Mouse (Mus musculus) myocyte (in vitro differentiated cells): ENCODE results near the gene Tmem41b. TPM values are rescaled to one million over a fixed set of nuclear protein-coding genes. Genes with fewer than 3 reads are reported as not detected.

ENCODE experiments used
- H3K27me3 ChIP-seq: one replicate; pipeline ENCODE4 v1.6.1; 2011; ENCODE audit not compliant: control insufficient read depth, insufficient read depth, insufficient read length
- H3K36me3 ChIP-seq: one replicate; pipeline ENCODE4 v1.6.1; 2011; ENCODE audit not compliant: control insufficient read depth, insufficient read depth
- H3K4me2 ChIP-seq: one replicate; pipeline ENCODE4 v1.6.1; 2011; ENCODE audit warnings: low read depth, control low read depth
- H3K4me3 ChIP-seq: one replicate; pipeline ENCODE4 v1.5.1; 2011; ENCODE audit warnings: mild to moderate bottlenecking, control low read depth, moderate library complexity
- H3K79me2 ChIP-seq: one replicate; pipeline ENCODE4 v1.6.1; 2011; ENCODE audit not compliant: control insufficient read depth, insufficient read depth
- H3ac ChIP-seq: one replicate; pipeline ENCODE4 v1.6.1; 2011; ENCODE audit not compliant: control insufficient read depth, insufficient read length
- CEBPB ChIP-seq: IDR thresholded peaks from 2 replicates; pipeline ENCODE4 v1.6.1; 2011; ENCODE audit warnings: mild to moderate bottlenecking, moderate library complexity; ENCODE audit not compliant: poor library complexity, insufficient read depth, severe bottlenecking
- E2F4 ChIP-seq: IDR thresholded peaks from one replicate; pipeline ENCODE4 v1.6.1; 2011; ENCODE audit warnings: mild to moderate bottlenecking, control low read depth, moderate library complexity; ENCODE audit not compliant: insufficient read depth
- MAX ChIP-seq: IDR thresholded peaks from one replicate; pipeline ENCODE4 v1.6.1; 2011; ENCODE audit warnings: low read depth, mild to moderate bottlenecking, control low read depth
- MYOD1 ChIP-seq, 3 experiments: IDR thresholded peaks; one replicate each; pipeline ENCODE4 v1.6.1; 2011; ENCODE audit warnings: control low read depth in 2 of 3, low read depth in 2 of 3, mild to moderate bottlenecking in 2 of 3, moderate library complexity in 1 of 3; ENCODE audit not compliant: insufficient read length in 2 of 3, control insufficient read depth in 1 of 3
- MYOG ChIP-seq, 3 experiments: IDR thresholded peaks; one replicate each; pipeline ENCODE4 v1.6.1; 2011; ENCODE audit warnings: control low read depth in 2 of 3, low read depth in 2 of 3, mild to moderate bottlenecking in 2 of 3; ENCODE audit not compliant: insufficient read length in 2 of 3, control insufficient read depth in 1 of 3, insufficient read depth in 1 of 3
- POLR2A ChIP-seq: IDR thresholded peaks from one replicate; pipeline ENCODE4 v1.6.1; 2011; ENCODE audit warnings: low read depth, mild to moderate bottlenecking, control low read depth, moderate library complexity; ENCODE audit not compliant: insufficient read length
- POLR2AphosphoS2 ChIP-seq: IDR thresholded peaks from one replicate; pipeline ENCODE4 v1.6.1; 2011; ENCODE audit warnings: low read depth, control low read depth; ENCODE audit not compliant: insufficient read length
- REST ChIP-seq: IDR thresholded peaks from one replicate; pipeline ENCODE4 v1.6.1; 2011; ENCODE audit warnings: mild to moderate bottlenecking, control low read depth, moderate library complexity; ENCODE audit not compliant: insufficient read depth, insufficient read length
- SRF ChIP-seq: IDR thresholded peaks from one replicate; pipeline ENCODE4 v1.6.1; 2011; ENCODE audit warnings: low read depth; ENCODE audit not compliant: control insufficient read depth, insufficient read length
- TCF12 ChIP-seq: IDR thresholded peaks from one replicate; pipeline ENCODE4 v1.6.1; 2011; ENCODE audit warnings: mild to moderate bottlenecking, control low read depth; ENCODE audit not compliant: poor library complexity, insufficient read depth, severe bottlenecking
- TCF3 ChIP-seq: IDR thresholded peaks from one replicate; pipeline ENCODE4 v1.6.1; 2011; ENCODE audit warnings: low read depth, control low read depth; ENCODE audit not compliant: insufficient read length
- USF1 ChIP-seq: IDR thresholded peaks from one replicate; pipeline ENCODE4 v1.6.1; 2011; ENCODE audit warnings: low read depth, mild to moderate bottlenecking, control low read depth, moderate library complexity
- polyA plus RNA-seq: library from polyadenylated mRNA; unstranded; fragments of >200 nt; fragmentation: generic; extraction: Trizol; gene quantifications from one replicate; pipeline ENCODE4 v1.2.1, GENCODE M21; 2012; ENCODE audit warnings: missing spikeins

Tmem41b gene
- polyA plus RNA-seq, 1 experiment, result 32.2 TPM

GRCm38 (mm10) chr7:109944421-109945034 is 42.2 kb downstream of the Tmem41b start:
- no peak overlapping the region for H3ac ChIP-seq
- H3K4me2 ChIP-seq, result no peak overlapping the region

GRCm38 (mm10) chr7:109929628-109930027 is 57.1 kb downstream of the Tmem41b start:
- H3ac ChIP-seq, result no peak overlapping the region
- no peak overlapping the region for H3K4me3 ChIP-seq
- peaks cover 5% of the 10 kb centered on the region for H3K79me2 ChIP-seq
- H3K27me3 ChIP-seq, result no peaks in the 10 kb centered on the region
- peaks cover 14% of the 10 kb centered on the region for H3K36me3 ChIP-seq
- TF ChIP-seq MYOD1 (IDR thresholded peaks at IDR 0.05; ENCODE audit: control insufficient read depth in 1 of 3, insufficient read length in 2 of 3, low read depth in 2 of 3) (no peak), E2F4 (no peak), TCF3 (no peak), MYOG (IDR thresholded peaks at IDR 0.05; ENCODE audit: control insufficient read depth in 1 of 3, insufficient read depth in 1 of 3, insufficient read length in 2 of 3, low read depth in 2 of 3) (no peak), USF1 (no peak), SRF (no peak), POLR2AphosphoS2 (no peak), REST (no peak), CEBPB (no peak), POLR2A (no peak), TCF12 (no peak)
- no peak overlapping the region for H3K4me2 ChIP-seq

More at GRCm38 (mm10) chr7:109944421-109945034, 42.2 kb downstream of the Tmem41b start:
- TF ChIP-seq POLR2AphosphoS2, result no peak
- TF ChIP-seq SRF, result no peak
- TF ChIP-seq MAX, result no peak
- no peak for TF ChIP-seq TCF3
- no peak for TF ChIP-seq USF1
- TF ChIP-seq TCF12, result no peak
- no peak for TF ChIP-seq REST
- TF ChIP-seq MYOD1 (IDR thresholded peaks at IDR 0.05; ENCODE audit: control insufficient read depth in 1 of 3, insufficient read length in 2 of 3, low read depth in 2 of 3), result no peak
- no peak for TF ChIP-seq MYOG (IDR thresholded peaks at IDR 0.05; ENCODE audit: control insufficient read depth in 1 of 3, insufficient read depth in 1 of 3, insufficient read length in 2 of 3, low read depth in 2 of 3)
- TF ChIP-seq POLR2A, result no peak
- TF ChIP-seq CEBPB, result no peak
- TF ChIP-seq E2F4, result no peak
- Histone ChIP-seq H3K79me2 (peaks cover 77% of the 10 kb centered on the region), H3K4me3 (no peak overlapping the region), H3K27me3 (no peaks in the 10 kb centered on the region), H3K36me3 (no peaks in the 10 kb centered on the region)

- no peak overlapping the region for H3K4me2 ChIP-seq
- peaks cover 7% of the 10 kb centered on the region for H3K36me3 ChIP-seq
- no peak overlapping the region for H3K4me3 ChIP-seq
- no peaks in the 10 kb centered on the region for H3K27me3 ChIP-seq
- H3K79me2 ChIP-seq, result no peaks in the 10 kb centered on the region
- TF ChIP-seq POLR2A (no peak), MYOG (IDR thresholded peaks at IDR 0.05; ENCODE audit: control insufficient read depth in 1 of 3, insufficient read depth in 1 of 3, insufficient read length in 2 of 3, low read depth in 2 of 3) (no peak), POLR2AphosphoS2 (no peak), E2F4 (no peak), MAX (no peak), SRF (no peak), CEBPB (no peak), USF1 (no peak)
- H3ac ChIP-seq, result no peak overlapping the region
These were observed 58.4 kb downstream of the Tmem41b start for GRCm38 (mm10) chr7:109928365-109928764.

GRCm38 (mm10) chr7:109924965-109925364 is 61.8 kb downstream of the Tmem41b start:
- Histone ChIP-seq H3K27me3 (no peaks in the 10 kb centered on the region), H3ac (no peak overlapping the region), H3K36me3 (peaks cover 12% of the 10 kb centered on the region), H3K79me2 (no peaks in the 10 kb centered on the region), H3K4me3 (no peak overlapping the region), H3K4me2 (no peak overlapping the region)
- TF ChIP-seq REST (no peak), USF1 (no peak), MYOG (IDR thresholded peaks at IDR 0.05; ENCODE audit: control insufficient read depth in 1 of 3, insufficient read depth in 1 of 3, insufficient read length in 2 of 3, low read depth in 2 of 3) (no peak), POLR2A (no peak), MAX (no peak), SRF (no peak), MYOD1 (IDR thresholded peaks at IDR 0.05; ENCODE audit: control insufficient read depth in 1 of 3, insufficient read length in 2 of 3, low read depth in 2 of 3) (no peak), TCF12 (no peak), E2F4 (no peak), POLR2AphosphoS2 (no peak), TCF3 (no peak), CEBPB (no peak)
